Mouse (Mus musculus): Measurements from ENCODE around the gene Fastk. TPM values are rescaled to one million over a fixed set of nuclear protein-coding genes. Genes with fewer than 3 reads are reported as not detected.
"Not testable (repeated sequence)": the region's sequence is repeated elsewhere in the genome, so short reads cannot be mapped to it uniquely, and the experiment has no call there.

Fastk gene
- polyA plus RNA-seq, 1 experiment from 2014 or later = 181 TPM

- not testable (repeated sequence) for H3K27me3 ChIP-seq (ENCODE audit: control insufficient read depth, insufficient read depth, low read length); H3K9me3 ChIP-seq (ENCODE audit: control insufficient read depth, low read length); H3K9ac ChIP-seq (ENCODE audit: low read length); H3K4me2 ChIP-seq (ENCODE audit: low read length); ATAC-seq (ENCODE audit: insufficient number of reproducible peaks, insufficient read depth, low FRiP score, low read depth); H3K27ac ChIP-seq (replicated peaks in 1 of 2; ENCODE audit: control insufficient read depth in 1 of 2, insufficient read depth in 1 of 2, low read depth in 2 of 2, low read length in 2 of 2); H3K4me3 ChIP-seq (ENCODE audit: control insufficient read depth in 1 of 2, insufficient read depth in 1 of 2, low read depth in 1 of 2, low read length in 2 of 2)
- WGBS = 86% methylated on average over 6 of the region's 6 CpGs
- Histone ChIP-seq H3K4me1 (ENCODE audit: control insufficient read depth in 2 of 2, insufficient read depth in 2 of 2, low read length in 2 of 2) (peaks cover 6 to 13% of the 10 kb centered on the region in 2 experiments), H3K36me3 (ENCODE audit: control insufficient read depth, insufficient read depth, low read length) (peaks cover 19% of the 10 kb centered on the region)
These were observed 48.8 kb downstream of the Fastk start for GRCm38 (mm10) chr5:24396254-24396653.

- 0 out of 2 replicates have a peak, but pooled peaks cover 5% of the 10 kb centered on the region for H3K36me3 ChIP-seq (ENCODE audit: control insufficient read depth, insufficient read depth, low read length)
- peaks cover 11 to 20% of the 10 kb centered on the region in 2 experiments for H3K4me1 ChIP-seq (ENCODE audit: control insufficient read depth in 2 of 2, insufficient read depth in 2 of 2, low read length in 2 of 2)
- peak overlapping the region; percentile 71 for H3K9ac ChIP-seq (ENCODE audit: low read length)
- 1% methylated on average over 36 of the region's 36 CpGs for WGBS
- ATAC-seq (ENCODE audit: insufficient number of reproducible peaks, insufficient read depth, low FRiP score, low read depth) = peak; percentile 94
- peak overlapping the region; percentile 68 for H3K4me2 ChIP-seq (ENCODE audit: low read length)
- no peaks in the 10 kb centered on the region for H3K27me3 ChIP-seq (ENCODE audit: control insufficient read depth, insufficient read depth, low read length)
- peak overlapping the region; percentile 52 to 86 for H3K4me3 ChIP-seq (ENCODE audit: control insufficient read depth in 1 of 2, insufficient read depth in 1 of 2, low read depth in 1 of 2, low read length in 2 of 2)
- peak overlapping the region; percentile 81 to 93 for H3K27ac ChIP-seq (replicated peaks in 1 of 2; ENCODE audit: control insufficient read depth in 1 of 2, insufficient read depth in 1 of 2, low read depth in 2 of 2, low read length in 2 of 2)
- no peaks in the 10 kb centered on the region for H3K9me3 ChIP-seq (ENCODE audit: control insufficient read depth, low read length)
These were observed 50.8 kb downstream of the Fastk start for GRCm38 (mm10) chr5:24394165-24394894.

DNA sequence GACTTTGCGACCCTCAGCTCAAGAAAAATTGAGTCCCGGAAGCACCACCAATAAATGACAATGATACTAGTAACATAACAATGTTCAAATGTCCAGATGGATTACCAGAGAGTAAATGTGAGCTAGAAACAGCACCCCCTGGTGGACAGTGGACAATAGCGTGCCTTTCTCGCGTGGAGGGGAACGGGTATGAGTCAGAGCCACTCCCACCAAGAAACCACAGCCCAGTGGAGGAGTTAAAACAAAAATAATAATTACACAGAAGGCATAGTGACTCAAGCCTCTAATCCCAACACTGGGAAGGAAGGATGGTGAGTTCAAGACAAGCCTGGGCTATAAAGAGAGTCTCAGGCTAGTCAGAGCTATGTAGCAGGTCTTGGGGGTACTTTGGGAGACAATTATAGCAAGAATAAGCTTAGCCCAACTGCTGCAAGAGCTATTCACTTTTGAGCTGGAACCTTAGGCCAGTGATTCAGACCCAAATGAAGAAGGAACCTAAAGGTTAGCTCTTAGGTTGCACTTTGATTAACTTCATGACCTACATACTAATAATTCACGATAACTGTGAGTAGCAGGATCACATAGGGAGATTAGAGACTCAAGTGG, 51.6 kb downstream of the Fastk start, which contains the start of gene Abcb8:
TSS of gene Abcb8 (plus strand) at position 272 of the 606 bp plus-strand sequence.
- no peaks in the 10 kb centered on the region for H3K27me3 ChIP-seq (ENCODE audit: control insufficient read depth, insufficient read depth, low read length)
- H3K4me1 ChIP-seq (ENCODE audit: control insufficient read depth in 2 of 2, insufficient read depth in 2 of 2, low read length in 2 of 2) = peaks cover 12 to 25% of the 10 kb centered on the region in 2 experiments
- no peaks in the 10 kb centered on the region for H3K9me3 ChIP-seq (ENCODE audit: control insufficient read depth, low read length)
- H3K27ac ChIP-seq (replicated peaks in 1 of 2; ENCODE audit: control insufficient read depth in 1 of 2, insufficient read depth in 1 of 2, low read depth in 2 of 2, low read length in 2 of 2) = peak within 1 kb of the TSS; percentile 81 to 93
- WGBS = 24% methylated on average over 7 of the region's 7 CpGs
- peak within 1 kb of the TSS; percentile 71 for H3K9ac ChIP-seq (ENCODE audit: low read length)
- ATAC-seq (ENCODE audit: insufficient number of reproducible peaks, insufficient read depth, low FRiP score, low read depth) = no peak
- H3K4me2 ChIP-seq (ENCODE audit: low read length) = peak within 1 kb of the TSS; percentile 68
- H3K36me3 ChIP-seq (ENCODE audit: control insufficient read depth, insufficient read depth, low read length) = 0 out of 2 replicates have a peak, but pooled peaks cover 5% of the 10 kb centered on the region
- H3K4me3 ChIP-seq (ENCODE audit: control insufficient read depth in 1 of 2, insufficient read depth in 1 of 2, low read depth in 1 of 2, low read length in 2 of 2) = peak within 1 kb of the TSS; percentile 52 to 86

- Histone ChIP-seq H3K27ac (replicated peaks in 1 of 2; ENCODE audit: control insufficient read depth in 1 of 2, insufficient read depth in 1 of 2, low read depth in 2 of 2, low read length in 2 of 2) (0 out of 4 replicates have a peak overlapping the region, but pooled peaks of 1 of the 2 experiments have one; percentile 19), H3K4me1 (ENCODE audit: control insufficient read depth in 2 of 2, insufficient read depth in 2 of 2, low read length in 2 of 2) (peaks cover 15 to 31% of the 10 kb centered on the region in 2 experiments), H3K9me3 (ENCODE audit: control insufficient read depth, low read length) (no peaks in the 10 kb centered on the region), H3K9ac (ENCODE audit: low read length) (no peak overlapping the region), H3K27me3 (ENCODE audit: control insufficient read depth, insufficient read depth, low read length) (no peaks in the 10 kb centered on the region), H3K4me3 (ENCODE audit: control insufficient read depth in 1 of 2, insufficient read depth in 1 of 2, low read depth in 1 of 2, low read length in 2 of 2) (no peak overlapping the region), H3K4me2 (ENCODE audit: low read length) (no peak overlapping the region), H3K36me3 (ENCODE audit: control insufficient read depth, insufficient read depth, low read length) (0 out of 2 replicates have a peak, but pooled peaks cover 5% of the 10 kb centered on the region)
- 70% methylated on average over 7 of the region's 7 CpGs for WGBS
- no peak for ATAC-seq (ENCODE audit: insufficient number of reproducible peaks, insufficient read depth, low FRiP score, low read depth)
These were observed 52.4 kb downstream of the Fastk start for GRCm38 (mm10) chr5:24392724-24393123.

- H3K4me1 ChIP-seq (ENCODE audit: control insufficient read depth in 2 of 2, insufficient read depth in 2 of 2, low read length in 2 of 2) = peaks cover 19 to 38% of the 10 kb centered on the region in 2 experiments
- H3K27ac ChIP-seq (replicated peaks in 1 of 2; ENCODE audit: control insufficient read depth in 1 of 2, insufficient read depth in 1 of 2, low read depth in 2 of 2, low read length in 2 of 2) = 0 out of 4 replicates have a peak within 1 kb of the TSS, but pooled peaks of 1 of the 2 experiments have one; percentile 19
- H3K4me3 ChIP-seq (ENCODE audit: control insufficient read depth in 1 of 2, insufficient read depth in 1 of 2, low read depth in 1 of 2, low read length in 2 of 2) = no peak within 1 kb of the TSS
- WGBS = 82% methylated on average over 7 of the region's 7 CpGs
- no peak within 1 kb of the TSS for H3K9ac ChIP-seq (ENCODE audit: low read length)
- H3K36me3 ChIP-seq (ENCODE audit: control insufficient read depth, insufficient read depth, low read length) = 0 out of 2 replicates have a peak, but pooled peaks cover 3% of the 10 kb centered on the region
- no peaks in the 10 kb centered on the region for H3K27me3 ChIP-seq (ENCODE audit: control insufficient read depth, insufficient read depth, low read length)
- ATAC-seq (ENCODE audit: insufficient number of reproducible peaks, insufficient read depth, low FRiP score, low read depth) = no peak
- no peaks in the 10 kb centered on the region for H3K9me3 ChIP-seq (ENCODE audit: control insufficient read depth, low read length)
- no peak within 1 kb of the TSS for H3K4me2 ChIP-seq (ENCODE audit: low read length)
These were observed 53.2 kb downstream of the Fastk start, which contains the start of gene Atg9b for GRCm38 (mm10) chr5:24391864-24392263. TSS of gene Atg9b (minus strand) at chr5:24392143.

GRCm38 (mm10) chr5:24389658-24390020, 55.4 kb downstream of the Fastk start:
- H3K27me3 ChIP-seq (ENCODE audit: control insufficient read depth, insufficient read depth, low read length) = peaks cover 9% of the 10 kb centered on the region; the same call in 1 of the 2 replicates
- ATAC-seq (ENCODE audit: insufficient number of reproducible peaks, insufficient read depth, low FRiP score, low read depth) = no peak
- no peaks in the 10 kb centered on the region for H3K9me3 ChIP-seq (ENCODE audit: control insufficient read depth, low read length)
- no peak overlapping the region for H3K27ac ChIP-seq (replicated peaks in 1 of 2; ENCODE audit: control insufficient read depth in 1 of 2, insufficient read depth in 1 of 2, low read depth in 2 of 2, low read length in 2 of 2)
- H3K36me3 ChIP-seq (ENCODE audit: control insufficient read depth, insufficient read depth, low read length) = 0 out of 2 replicates have a peak, but pooled peaks cover 5% of the 10 kb centered on the region
- peaks cover 20 to 43% of the 10 kb centered on the region in 2 experiments for H3K4me1 ChIP-seq (ENCODE audit: control insufficient read depth in 2 of 2, insufficient read depth in 2 of 2, low read length in 2 of 2)
- no peak overlapping the region for H3K9ac ChIP-seq (ENCODE audit: low read length)
- WGBS = 84% methylated on average over 4 of the region's 4 CpGs
- H3K4me3 ChIP-seq (ENCODE audit: control insufficient read depth in 1 of 2, insufficient read depth in 1 of 2, low read depth in 1 of 2, low read length in 2 of 2) = no peak overlapping the region
- no peak overlapping the region for H3K4me2 ChIP-seq (ENCODE audit: low read length)

- Histone ChIP-seq H3K27me3 (ENCODE audit: control insufficient read depth, insufficient read depth, low read length) (peaks cover 9% of the 10 kb centered on the region; the same call in 1 of the 2 replicates), H3K4me1 (ENCODE audit: control insufficient read depth in 2 of 2, insufficient read depth in 2 of 2, low read length in 2 of 2) (peaks cover 22 to 43% of the 10 kb centered on the region in 2 experiments), H3K27ac (replicated peaks in 1 of 2; ENCODE audit: control insufficient read depth in 1 of 2, insufficient read depth in 1 of 2, low read depth in 2 of 2, low read length in 2 of 2) (no peak overlapping the region), H3K4me2 (ENCODE audit: low read length) (no peak overlapping the region), H3K36me3 (ENCODE audit: control insufficient read depth, insufficient read depth, low read length) (0 out of 2 replicates have a peak, but pooled peaks cover 5% of the 10 kb centered on the region), H3K4me3 (ENCODE audit: control insufficient read depth in 1 of 2, insufficient read depth in 1 of 2, low read depth in 1 of 2, low read length in 2 of 2) (no peak overlapping the region), H3K9ac (ENCODE audit: low read length) (no peak overlapping the region), H3K9me3 (ENCODE audit: control insufficient read depth, low read length) (no peaks in the 10 kb centered on the region)
- no peak for ATAC-seq (ENCODE audit: insufficient number of reproducible peaks, insufficient read depth, low FRiP score, low read depth)
- WGBS = 65% methylated on average over 6 of the region's 7 CpGs
These were observed 56.0 kb downstream of the Fastk start for GRCm38 (mm10) chr5:24389011-24389657.
